Mouse (Mus musculus) bone marrow macrophage, adult 2 months (primary cell): ENCODE results near the gene Styk1. TPM values are rescaled to one million over a fixed set of nuclear protein-coding genes. Genes with fewer than 3 reads are reported as not detected.
A peak's percentile ranks its signal among the peaks of the same experiment; 100 is the strongest.

Experiments
- H3K27ac ChIP-seq: 2 replicates; pipeline ENCODE4 v1.5.1; 2012; ENCODE audit warnings: low read depth, low read length; ENCODE audit not compliant: insufficient read depth
- H3K4me1 ChIP-seq: 2 replicates; pipeline ENCODE4 v1.6.1; 2012; ENCODE audit warnings: low read length; ENCODE audit not compliant: control insufficient read depth, insufficient read depth
- H3K4me3 ChIP-seq: 2 replicates; pipeline ENCODE4 v1.5.1; 2012; ENCODE audit warnings: mild to moderate bottlenecking, low read length, moderate library complexity; ENCODE audit not compliant: insufficient read depth
- CTCF ChIP-seq: IDR thresholded peaks from 2 replicates; pipeline ENCODE4 v1.5.1; 2012; ENCODE audit warnings: low read depth, mild to moderate bottlenecking, low read length, moderate library complexity
- POLR2A ChIP-seq: IDR thresholded peaks from 2 replicates; pipeline ENCODE4 v1.6.1; 2012; ENCODE audit warnings: mild to moderate bottlenecking, low read depth, low read length, borderline replicate concordance
- polyA plus RNA-seq: library from polyadenylated mRNA; stranded (reverse); fragments of >200 nt; gene quantifications from 2 replicates; pipeline ENCODE4 v1.2.4, GENCODE M21; 2012; ENCODE audit not compliant: missing spikeins, insufficient read depth, insufficient read length

Gene Styk1
- polyA plus RNA-seq, result not detected in 2 replicates

- TF ChIP-seq CTCF, result peak; percentile 95
- TF ChIP-seq POLR2A, result no peak
- H3K27ac ChIP-seq, result no peak within 1 kb of the TSS
- H3K4me3 ChIP-seq, result no peak within 1 kb of the TSS
- peaks cover 8% of the 10 kb centered on the region for H3K4me1 ChIP-seq
These were observed at the start of gene Styk1 for GRCm38 (mm10) chr6:131353352-131353919. TSS of gene Styk1 (minus strand) at chr6:131353597.

GRCm38 (mm10) chr6:131403036-131403435 is 49.6 kb upstream of the Styk1 start:
- peaks cover 28% of the 10 kb centered on the region for H3K4me1 ChIP-seq
- no peak overlapping the region for H3K4me3 ChIP-seq
- TF ChIP-seq CTCF (no peak), POLR2A (no peak)
- no peak overlapping the region for H3K27ac ChIP-seq

GRCm38 (mm10) chr6:131402606-131403005 is 49.2 kb upstream of the Styk1 start:
- Histone ChIP-seq H3K27ac (no peak overlapping the region), H3K4me3 (no peak overlapping the region), H3K4me1 (peaks cover 28% of the 10 kb centered on the region)
- TF ChIP-seq CTCF (no peak), POLR2A (no peak)

GRCm38 (mm10) chr6:131401259-131401658 is 47.9 kb upstream of the Styk1 start:
- TF ChIP-seq POLR2A (no peak), CTCF (no peak)
- H3K4me1 ChIP-seq, result peaks cover 26% of the 10 kb centered on the region

GRCm38 (mm10) chr6:131396650-131397049 is 43.3 kb upstream of the Styk1 start:
- no peak for TF ChIP-seq CTCF
- no peak for TF ChIP-seq POLR2A
- no peaks in the 10 kb centered on the region for H3K4me1 ChIP-seq
- no peak overlapping the region for H3K27ac ChIP-seq
- H3K4me3 ChIP-seq, result no peak overlapping the region

More at GRCm38 (mm10) chr6:131401259-131401658, 47.9 kb upstream of the Styk1 start:
- no peak overlapping the region for H3K27ac ChIP-seq
- no peak overlapping the region for H3K4me3 ChIP-seq

GRCm38 (mm10) chr6:131393873-131394660 is 40.7 kb upstream of the Styk1 start:
- Histone ChIP-seq H3K27ac (no peak overlapping the region), H3K4me1 (no peaks in the 10 kb centered on the region), H3K4me3 (no peak overlapping the region)
- no peak for TF ChIP-seq CTCF
- no peak for TF ChIP-seq POLR2A

GRCm38 (mm10) chr6:131388040-131389021 is 34.9 kb upstream of the Styk1 start, which contains the start of gene Ybx3:
TSS of gene Ybx3 (minus strand) at chr6:131388476.
- no peak for TF ChIP-seq CTCF
- TF ChIP-seq POLR2A, result no peak

GRCm38 (mm10) chr6:131387221-131388039 is 34.0 kb upstream of the Styk1 start:
- peaks cover 35% of the 10 kb centered on the region for H3K4me1 ChIP-seq
- H3K4me3 ChIP-seq, result peak overlapping the region; percentile 94
- TF ChIP-seq POLR2A (no peak), CTCF (no peak)
- H3K27ac ChIP-seq, result peak overlapping the region; percentile 74

More at GRCm38 (mm10) chr6:131388040-131389021, 34.9 kb upstream of the Styk1 start, which contains the start of gene Ybx3:
- Histone ChIP-seq H3K27ac (peak within 1 kb of the TSS; percentile 74), H3K4me3 (peak within 1 kb of the TSS; percentile 94), H3K4me1 (peaks cover 29% of the 10 kb centered on the region)
